Mouse (Mus musculus): ENCODE results near the gene F7. TPM values are rescaled to one million over a fixed set of nuclear protein-coding genes. Genes with fewer than 3 reads are reported as not detected.
A peak's percentile ranks its signal among the peaks of the same experiment; 100 is the strongest.

Gene F7
- polyA plus RNA-seq, 1 experiment from 2014 or later, result 0.10 TPM

- Histone ChIP-seq H3K9ac (no peak overlapping the region), H3K36me3 (no peaks in the 10 kb centered on the region), H3K4me2 (no peak overlapping the region), H3K27ac (peak overlapping the region; percentile 46), H3K9me3 (replicated peaks) (no peaks in the 10 kb centered on the region), H3K4me1 (replicated peaks) (peaks cover 24% of the 10 kb centered on the region), H3K27me3 (no peaks in the 10 kb centered on the region), H3K4me3 (no peak overlapping the region)
- peak; percentile 57 for ATAC-seq (replicated peaks; ENCODE audit: insufficient number of reproducible peaks, insufficient read depth, low FRiP score, low read depth)
- WGBS, result 61% methylated on average over 10 of the region's 10 CpGs
Observed at GRCm38 (mm10) chr8:13036346-13036812, 10.5 kb downstream of the F7 start.

- Histone ChIP-seq H3K36me3 (no peaks in the 10 kb centered on the region), H3K9me3 (replicated peaks) (no peaks in the 10 kb centered on the region), H3K4me2 (no peak within 1 kb of the TSS), H3K27me3 (no peaks in the 10 kb centered on the region), H3K9ac (no peak within 1 kb of the TSS), H3K27ac (peak within 1 kb of the TSS; percentile 46), H3K4me1 (replicated peaks) (peaks cover 24% of the 10 kb centered on the region), H3K4me3 (no peak within 1 kb of the TSS)
- WGBS, result 56% methylated on average over 7 of the region's 7 CpGs
- 0 out of 2 replicates have a peak, but pooled peaks have one; percentile 16 for ATAC-seq (replicated peaks; ENCODE audit: insufficient number of reproducible peaks, insufficient read depth, low FRiP score, low read depth)
Observed at GRCm38 (mm10) chr8:13037015-13037414, 11.2 kb downstream of the F7 start, which contains the start of gene F10. Gene F10, plus strand, starts transcription at chr8:13037308.

- ATAC-seq (replicated peaks; ENCODE audit: insufficient number of reproducible peaks, insufficient read depth, low FRiP score, low read depth), result peak; percentile 40
- Histone ChIP-seq H3K27ac (no peak overlapping the region), H3K36me3 (no peaks in the 10 kb centered on the region), H3K4me1 (replicated peaks) (peaks cover 24% of the 10 kb centered on the region), H3K9me3 (replicated peaks) (no peaks in the 10 kb centered on the region), H3K4me3 (no peak overlapping the region), H3K4me2 (no peak overlapping the region), H3K9ac (no peak overlapping the region), H3K27me3 (no peaks in the 10 kb centered on the region)
- WGBS, result 33% methylated on average over 5 of the region's 5 CpGs
Observed at GRCm38 (mm10) chr8:13037569-13037968, 11.7 kb downstream of the F7 start.

- Histone ChIP-seq H3K27me3 (no peaks in the 10 kb centered on the region), H3K4me2 (no peak overlapping the region), H3K36me3 (no peaks in the 10 kb centered on the region), H3K4me3 (no peak overlapping the region), H3K4me1 (replicated peaks) (peaks cover 24% of the 10 kb centered on the region), H3K27ac (no peak overlapping the region), H3K9me3 (replicated peaks) (no peaks in the 10 kb centered on the region), H3K9ac (no peak overlapping the region)
- ATAC-seq (replicated peaks; ENCODE audit: insufficient number of reproducible peaks, insufficient read depth, low FRiP score, low read depth), result no peak
- 67% methylated on average over 6 of the region's 6 CpGs for WGBS
Observed at GRCm38 (mm10) chr8:13039054-13039453, 13.2 kb downstream of the F7 start.

- Histone ChIP-seq H3K4me1 (replicated peaks) (peaks cover 17% of the 10 kb centered on the region), H3K36me3 (no peaks in the 10 kb centered on the region), H3K4me3 (no peak overlapping the region), H3K27me3 (no peaks in the 10 kb centered on the region), H3K9me3 (replicated peaks) (no peaks in the 10 kb centered on the region), H3K4me2 (no peak overlapping the region), H3K9ac (no peak overlapping the region), H3K27ac (no peak overlapping the region)
- ATAC-seq (replicated peaks; ENCODE audit: insufficient number of reproducible peaks, insufficient read depth, low FRiP score, low read depth), result no peak
- 70% methylated on average over 4 of the region's 4 CpGs for WGBS
Observed at GRCm38 (mm10) chr8:13041459-13041858, 15.6 kb downstream of the F7 start.

GRCm38 (mm10) chr8:13047652-13048051, 21.8 kb downstream of the F7 start:
- H3K27me3 ChIP-seq, result no peaks in the 10 kb centered on the region
- WGBS, result 57% methylated on average over 5 of the region's 5 CpGs
- no peak overlapping the region for H3K27ac ChIP-seq
- H3K4me1 ChIP-seq (replicated peaks), result no peaks in the 10 kb centered on the region
- H3K4me2 ChIP-seq, result no peak overlapping the region
- no peaks in the 10 kb centered on the region for H3K9me3 ChIP-seq (replicated peaks)
- H3K4me3 ChIP-seq, result no peak overlapping the region
- no peak overlapping the region for H3K9ac ChIP-seq
- no peak for ATAC-seq (replicated peaks; ENCODE audit: insufficient number of reproducible peaks, insufficient read depth, low FRiP score, low read depth)
- H3K36me3 ChIP-seq, result no peaks in the 10 kb centered on the region

- no peaks in the 10 kb centered on the region for H3K9me3 ChIP-seq (replicated peaks)
- WGBS, result 79% methylated on average over 10 of the region's 10 CpGs
- H3K4me1 ChIP-seq (replicated peaks), result no peaks in the 10 kb centered on the region
- no peaks in the 10 kb centered on the region for H3K36me3 ChIP-seq
- no peak overlapping the region for H3K4me2 ChIP-seq
- no peak overlapping the region for H3K9ac ChIP-seq
- no peak for ATAC-seq (replicated peaks; ENCODE audit: insufficient number of reproducible peaks, insufficient read depth, low FRiP score, low read depth)
- no peak overlapping the region for H3K4me3 ChIP-seq
- H3K27me3 ChIP-seq, result no peaks in the 10 kb centered on the region
- H3K27ac ChIP-seq, result no peak overlapping the region
Observed at GRCm38 (mm10) chr8:13050550-13050949, 24.7 kb downstream of the F7 start.

DNA sequence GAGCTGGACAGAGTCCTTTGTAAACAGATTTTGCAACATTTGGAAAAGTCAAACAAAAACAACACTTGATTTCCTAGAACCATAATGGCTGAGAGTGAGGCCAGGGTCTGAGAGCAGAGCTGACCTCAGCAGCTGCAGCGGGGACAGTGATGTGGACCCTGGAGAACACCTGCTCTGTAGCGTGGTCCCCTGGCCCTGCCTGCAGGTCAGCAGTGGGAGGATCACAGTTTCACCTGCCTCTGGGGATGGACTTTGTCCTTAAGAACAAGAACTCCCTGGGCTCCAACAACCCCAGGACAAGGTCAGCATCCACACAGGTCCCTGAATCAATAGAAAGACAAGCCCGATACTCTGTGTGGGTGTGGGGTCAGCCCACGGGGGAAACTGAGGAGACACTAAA, 31.5 kb downstream of the F7 start:
- ATAC-seq (replicated peaks; ENCODE audit: insufficient number of reproducible peaks, insufficient read depth, low FRiP score, low read depth), result no peak
- Histone ChIP-seq H3K9ac (no peak overlapping the region), H3K36me3 (no peaks in the 10 kb centered on the region), H3K4me3 (no peak overlapping the region), H3K4me1 (replicated peaks) (no peaks in the 10 kb centered on the region), H3K9me3 (replicated peaks) (no peaks in the 10 kb centered on the region), H3K27ac (no peak overlapping the region), H3K4me2 (no peak overlapping the region), H3K27me3 (no peaks in the 10 kb centered on the region)
- 88% methylated on average over 4 of the region's 4 CpGs for WGBS

DNA sequence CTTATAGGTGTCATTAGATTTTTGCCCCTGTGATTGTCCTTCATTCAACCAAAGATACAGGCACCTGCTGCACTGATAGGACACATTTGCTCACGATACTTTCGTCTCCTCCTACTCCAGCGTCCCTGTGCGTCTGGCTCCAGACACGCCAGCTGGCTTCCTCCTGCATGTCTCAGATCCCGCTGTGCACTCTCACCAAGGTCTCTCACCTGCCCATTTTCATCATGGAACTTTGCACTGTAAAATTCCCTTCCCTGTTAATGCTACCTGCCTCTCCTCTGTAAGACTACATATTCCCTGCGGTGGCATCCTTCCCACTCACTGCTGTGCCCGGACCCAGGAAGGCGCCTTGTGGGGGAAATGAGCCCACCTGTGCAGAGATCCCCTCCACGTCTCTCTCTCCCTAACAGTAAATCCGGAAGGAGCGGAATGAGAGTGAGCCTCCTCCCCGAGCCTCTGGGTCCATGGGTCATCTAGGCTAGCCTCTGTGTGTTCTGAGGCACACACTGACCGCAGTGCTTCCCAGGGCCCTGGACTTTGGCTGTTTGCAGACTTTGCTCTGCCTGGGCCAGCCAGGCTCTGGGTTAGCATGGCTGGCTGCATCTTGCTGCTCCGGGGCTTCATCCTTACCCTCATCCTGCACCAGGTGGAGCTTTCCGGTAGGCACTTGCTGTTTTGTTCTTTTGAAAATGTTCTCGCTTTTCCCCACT, 34.8 kb downstream of the F7 start, which contains the start of gene Proz:
Gene Proz (plus strand): TSS at position 474 of the 710 bp plus-strand sequence.
- no peak within 1 kb of the TSS for H3K4me2 ChIP-seq
- H3K9me3 ChIP-seq (replicated peaks), result no peaks in the 10 kb centered on the region
- no peak within 1 kb of the TSS for H3K4me3 ChIP-seq
- 69% methylated on average over 17 of the region's 17 CpGs for WGBS
- H3K27ac ChIP-seq, result no peak within 1 kb of the TSS
- no peak within 1 kb of the TSS for H3K9ac ChIP-seq
- H3K36me3 ChIP-seq, result no peaks in the 10 kb centered on the region
- H3K27me3 ChIP-seq, result no peaks in the 10 kb centered on the region
- H3K4me1 ChIP-seq (replicated peaks), result no peaks in the 10 kb centered on the region
- ATAC-seq (replicated peaks; ENCODE audit: insufficient number of reproducible peaks, insufficient read depth, low FRiP score, low read depth), result no peak

DNA sequence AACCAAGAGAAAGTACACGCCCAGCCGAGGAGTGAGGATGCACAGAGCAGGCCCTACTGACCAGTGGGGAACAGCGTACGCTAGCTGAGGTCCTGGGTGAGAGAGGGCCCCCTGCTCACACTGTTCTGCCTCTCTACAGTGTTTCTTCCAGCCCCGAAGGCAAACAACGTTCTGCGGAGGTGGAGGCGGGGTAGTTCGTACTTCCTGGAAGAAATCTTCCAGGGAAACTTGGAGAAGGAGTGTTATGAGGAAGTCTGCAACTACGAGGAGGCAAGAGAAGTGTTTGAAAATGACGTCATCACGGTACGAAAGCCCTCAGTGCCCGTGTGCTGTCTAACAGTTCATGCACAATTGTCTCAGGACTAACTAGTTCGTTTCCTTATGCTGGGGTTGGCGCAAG, 37.3 kb downstream of the F7 start:
- Histone ChIP-seq H3K4me2 (no peak overlapping the region), H3K36me3 (no peaks in the 10 kb centered on the region), H3K27me3 (no peaks in the 10 kb centered on the region), H3K4me3 (no peak overlapping the region), H3K9ac (no peak overlapping the region), H3K4me1 (replicated peaks) (no peaks in the 10 kb centered on the region), H3K27ac (no peak overlapping the region), H3K9me3 (replicated peaks) (no peaks in the 10 kb centered on the region)
- ATAC-seq (replicated peaks; ENCODE audit: insufficient number of reproducible peaks, insufficient read depth, low FRiP score, low read depth), result no peak
- WGBS, result 71% methylated on average over 16 of the region's 16 CpGs

DNA sequence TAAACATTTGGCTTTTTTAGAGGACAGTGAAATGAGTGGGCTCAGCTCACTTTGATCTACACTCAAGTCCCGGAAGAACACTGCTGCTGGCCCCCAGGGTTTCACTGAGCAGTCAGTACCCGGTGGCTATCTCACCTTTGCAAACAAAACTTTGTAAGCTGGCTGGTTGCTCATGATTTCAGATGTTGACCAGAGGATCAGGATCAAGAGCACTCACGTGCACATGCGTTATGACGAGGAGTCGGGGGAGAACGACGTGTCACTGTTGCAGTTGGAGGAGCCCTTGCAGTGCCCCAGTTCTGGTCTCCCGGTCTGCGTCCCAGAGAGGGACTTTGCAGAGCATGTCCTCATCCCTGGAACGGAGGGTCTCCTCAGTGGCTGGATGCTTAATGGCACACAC, 47.4 kb downstream of the F7 start:
- Histone ChIP-seq H3K9me3 (replicated peaks) (no peaks in the 10 kb centered on the region), H3K27me3 (no peaks in the 10 kb centered on the region), H3K36me3 (peaks cover 30% of the 10 kb centered on the region), H3K4me3 (no peak overlapping the region), H3K4me2 (no peak overlapping the region), H3K9ac (no peak overlapping the region), H3K4me1 (replicated peaks) (no peaks in the 10 kb centered on the region), H3K27ac (no peak overlapping the region)
- 88% methylated on average over 11 of the region's 11 CpGs for WGBS
- ATAC-seq (replicated peaks; ENCODE audit: insufficient number of reproducible peaks, insufficient read depth, low FRiP score, low read depth), result no peak

- Histone ChIP-seq H3K9me3 (replicated peaks) (no peaks in the 10 kb centered on the region), H3K4me1 (replicated peaks) (no peaks in the 10 kb centered on the region), H3K36me3 (peaks cover 48% of the 10 kb centered on the region), H3K4me3 (no peak overlapping the region), H3K9ac (no peak overlapping the region), H3K27me3 (no peaks in the 10 kb centered on the region), H3K27ac (no peak overlapping the region), H3K4me2 (no peak overlapping the region)
- 86% methylated on average over 8 of the region's 8 CpGs for WGBS
- ATAC-seq (replicated peaks; ENCODE audit: insufficient number of reproducible peaks, insufficient read depth, low FRiP score, low read depth), result no peak
Observed at GRCm38 (mm10) chr8:13075044-13075443, 49.2 kb downstream of the F7 start.

All from heart, embryonic 15.5 days (tissue).